Mouse (Mus musculus) CH12.LX (cell line): ENCODE data around the gene Zfp612. TPM values are rescaled to one million over a fixed set of nuclear protein-coding genes. Genes with fewer than 3 reads are reported as not detected.

Experiments
- DNase-seq: peaks from one replicate; pipeline ENCODE4 v3.0.0-alpha.2; 2013; ENCODE audit errors: extremely low read depth
- H3K27ac ChIP-seq: 2 replicates; pipeline ENCODE4 v1.5.1; 2012; ENCODE audit warnings: low read depth, mild to moderate bottlenecking, control low read depth, moderate library complexity; ENCODE audit not compliant: insufficient read depth
- H3K27me3 ChIP-seq: replicated peaks from 2 replicates; pipeline ENCODE3; 2012; ENCODE audit warnings: inconsistent platforms
- H3K36me3 ChIP-seq, 2 experiments: replicated peaks in 1 of 2; 2 replicates each; pipeline versions ENCODE3 to v1.6.1; 2012; ENCODE audit warnings: inconsistent platforms in 1 of 2, low read length in 1 of 2, mild to moderate bottlenecking in 1 of 2, mixed read lengths in 1 of 2, moderate library complexity in 1 of 2; ENCODE audit not compliant: control insufficient read depth in 1 of 2, insufficient read depth in 1 of 2
- H3K4me1 ChIP-seq, 2 experiments: 2 replicates each; pipeline ENCODE4 v1.6.1; 2012; ENCODE audit warnings: inconsistent platforms in 1 of 2, moderate library complexity in 1 of 2; ENCODE audit not compliant: insufficient read depth in 2 of 2, control insufficient read depth in 1 of 2
- H3K4me2 ChIP-seq: 2 replicates; pipeline ENCODE4 v1.6.1; 2012; ENCODE audit warnings: low read depth, mild to moderate bottlenecking, control low read depth; ENCODE audit not compliant: poor library complexity, insufficient read depth, severe bottlenecking
- H3K4me3 ChIP-seq, 3 experiments: fragments of 150-350 bp in 1 of 3; sonication (generic) in 1 of 3; replicated peaks in 1 of 3; 2 replicates each; pipeline versions ENCODE3 to v1.5.1; 2011 to 2012; ENCODE audit warnings: low read depth in 2 of 3, low read length in 2 of 3, mild to moderate bottlenecking in 2 of 3, moderate library complexity in 2 of 3, control low read depth in 1 of 3, improper control_type of control experiment in 1 of 3, inconsistent platforms in 1 of 3, mixed read lengths in 1 of 3; ENCODE audit not compliant: poor library complexity in 1 of 3
- H3K79me2 ChIP-seq: replicated peaks from 2 replicates; pipeline ENCODE4 v1.6.1; 2012; ENCODE audit warnings: mild to moderate bottlenecking, moderate library complexity; ENCODE audit not compliant: control insufficient read depth, poor library complexity, insufficient read depth, severe bottlenecking; ENCODE audit errors: extremely low read depth
- H3K9ac ChIP-seq: 2 replicates; pipeline ENCODE4 v1.6.1; 2012; ENCODE audit warnings: low read depth, mild to moderate bottlenecking, control low read depth, moderate library complexity; ENCODE audit not compliant: insufficient read depth
- H3K9me3 ChIP-seq: replicated peaks from 2 replicates; pipeline ENCODE3; 2012; ENCODE audit warnings: low read length, inconsistent platforms, mixed read lengths
- BHLHE40 ChIP-seq: IDR thresholded peaks from 2 replicates; pipeline ENCODE4 v1.6.1; 2011; ENCODE audit warnings: mild to moderate bottlenecking, low read depth, low read length, improper control_type of control experiment
- CHD1 ChIP-seq: IDR thresholded peaks from 2 replicates; pipeline ENCODE4 v1.6.1; 2012; ENCODE audit warnings: low read depth, low read length, improper control_type of control experiment, inconsistent platforms
- CHD2 ChIP-seq: IDR thresholded peaks from 2 replicates; pipeline ENCODE4 v1.6.1; 2011; ENCODE audit warnings: low read length, improper control_type of control experiment
- CTCF ChIP-seq, 2 experiments: IDR thresholded peaks in 1 of 2; conservative IDR thresholded peaks in 1 of 2; 2 replicates each; pipeline ENCODE4 v1.5.1; 2011 to 2012; ENCODE audit warnings: low read depth in 2 of 2, low read length in 2 of 2, improper control_type of control experiment in 1 of 2, inconsistent platforms in 1 of 2, mild to moderate bottlenecking in 1 of 2, moderate library complexity in 1 of 2
- ELF1 ChIP-seq: IDR thresholded peaks from 2 replicates; pipeline ENCODE4 v1.6.1; 2014; ENCODE audit warnings: low read depth, mild to moderate bottlenecking, inconsistent platforms, low read length, improper control_type of control experiment
- EP300 ChIP-seq: IDR thresholded peaks from 2 replicates; pipeline ENCODE4 v1.6.1; 2011; ENCODE audit warnings: low read length, improper control_type of control experiment
- ETS1 ChIP-seq: conservative IDR thresholded peaks from 2 replicates; pipeline ENCODE4 v1.6.1; 2012; ENCODE audit warnings: low read depth, mild to moderate bottlenecking, inconsistent platforms, low read length, improper control_type of control experiment, moderate library complexity
- GABPA ChIP-seq: IDR thresholded peaks from 2 replicates; pipeline ENCODE4 v1.6.1; 2012; ENCODE audit warnings: low read depth, low read length, improper control_type of control experiment, inconsistent platforms; ENCODE audit not compliant: insufficient replicate concordance
- KAT2A ChIP-seq: IDR thresholded peaks from 2 replicates; pipeline ENCODE4 v1.6.1; 2012; ENCODE audit warnings: low read length, improper control_type of control experiment, inconsistent platforms; ENCODE audit not compliant: insufficient replicate concordance
- MAFK ChIP-seq: IDR thresholded peaks from 2 replicates; pipeline ENCODE4 v1.6.1; 2011; ENCODE audit warnings: low read length, improper control_type of control experiment; ENCODE audit not compliant: insufficient replicate concordance
- MAZ ChIP-seq: IDR thresholded peaks from 2 replicates; pipeline ENCODE4 v1.6.1; 2012; ENCODE audit warnings: low read depth, mild to moderate bottlenecking, inconsistent platforms, low read length, improper control_type of control experiment, moderate library complexity
- MEF2A ChIP-seq: IDR thresholded peaks from 2 replicates; pipeline ENCODE4 v1.6.1; 2014; ENCODE audit warnings: low read depth, mild to moderate bottlenecking, inconsistent platforms, low read length, improper control_type of control experiment, borderline replicate concordance
- MYC ChIP-seq: IDR thresholded peaks from 2 replicates; pipeline ENCODE4 v1.6.1; 2011; ENCODE audit warnings: low read depth, mild to moderate bottlenecking, improper control_type of control experiment, low read length
- NRF1 ChIP-seq: IDR thresholded peaks from 2 replicates; pipeline ENCODE4 v1.6.1; 2014; ENCODE audit warnings: low read depth, mild to moderate bottlenecking, inconsistent platforms, low read length, improper control_type of control experiment, moderate library complexity
- PAX5 ChIP-seq: IDR thresholded peaks from 2 replicates; pipeline ENCODE4 v1.6.1; 2012; ENCODE audit warnings: low read length, inconsistent platforms, mixed read lengths
- POLR2A ChIP-seq: IDR thresholded peaks from 2 replicates; pipeline ENCODE4 v1.6.1; 2011; ENCODE audit warnings: low read depth, mild to moderate bottlenecking, improper control_type of control experiment, low read length
- POLR2AphosphoS2 ChIP-seq: IDR thresholded peaks from 2 replicates; pipeline ENCODE4 v1.6.1; 2011; ENCODE audit warnings: low read depth, low read length, improper control_type of control experiment
- RCOR1 ChIP-seq: conservative IDR thresholded peaks from 2 replicates; pipeline ENCODE4 v1.6.1; 2012; ENCODE audit warnings: low read depth, mild to moderate bottlenecking, inconsistent platforms, low read length, improper control_type of control experiment
- SMC3 ChIP-seq: IDR thresholded peaks from 2 replicates; pipeline ENCODE4 v1.6.1; 2011; ENCODE audit warnings: low read depth, low read length, improper control_type of control experiment
- TBP ChIP-seq: conservative IDR thresholded peaks from 2 replicates; pipeline ENCODE4 v1.6.1; 2011; ENCODE audit warnings: low read depth, low read length, improper control_type of control experiment
- TCF12 ChIP-seq: IDR thresholded peaks from 2 replicates; pipeline ENCODE4 v1.6.1; 2014; ENCODE audit warnings: low read depth, mild to moderate bottlenecking, inconsistent platforms, low read length, improper control_type of control experiment
- USF1 ChIP-seq: IDR thresholded peaks from 2 replicates; pipeline ENCODE4 v1.6.1; 2014; ENCODE audit warnings: low read depth, mild to moderate bottlenecking, inconsistent platforms, low read length, improper control_type of control experiment
- ZC3H11A ChIP-seq: IDR thresholded peaks from 2 replicates; pipeline ENCODE4 v1.6.1; 2012; ENCODE audit warnings: low read depth, mild to moderate bottlenecking, inconsistent platforms, low read length, improper control_type of control experiment
- dilution Hi-C: fragments of 300-500 bp; cut with MboI; formaldehyde crosslinking; loops from 2 replicates; pipeline ENCODE4 v1.14.3; 2020; ENCODE audit warnings: low sequenced_read_pairs; ENCODE audit not compliant: extremely low pct_unique_long_range_greater_than_20kb, extremely low pct_ligation_motif_present
- in situ Hi-C: fragments of 300-500 bp; cut with MboI; formaldehyde crosslinking; loops from 3 replicates; pipeline ENCODE4 v1.14.3; 2019; ENCODE audit warnings: low sequenced_read_pairs, low pct_ligation_motif_present, low pct_unique_long_range_greater_than_20kb, mixed read lengths
- polyA plus RNA-seq: library from polyadenylated mRNA; unstranded; fragments of >175 nt; gene quantifications from 2 replicates; pipeline ENCODE4 v1.2.1, GENCODE M21; 2012; ENCODE audit warnings: low read depth; ENCODE audit not compliant: insufficient read length
- total RNA-seq, 2 experiments: library from RNA; depleted of rRNA; stranded (reverse); fragments of 300-350 nt in 1 of 2; fragments of >200 nt in 1 of 2; gene quantifications; 2 replicates each; pipeline ENCODE4 v1.2.3; 2012 to 2014

Gene Zfp612
- total and polyA plus RNA-seq, 3 experiments = 0.08 to 1.3 (median 0.13) TPM

DNA sequence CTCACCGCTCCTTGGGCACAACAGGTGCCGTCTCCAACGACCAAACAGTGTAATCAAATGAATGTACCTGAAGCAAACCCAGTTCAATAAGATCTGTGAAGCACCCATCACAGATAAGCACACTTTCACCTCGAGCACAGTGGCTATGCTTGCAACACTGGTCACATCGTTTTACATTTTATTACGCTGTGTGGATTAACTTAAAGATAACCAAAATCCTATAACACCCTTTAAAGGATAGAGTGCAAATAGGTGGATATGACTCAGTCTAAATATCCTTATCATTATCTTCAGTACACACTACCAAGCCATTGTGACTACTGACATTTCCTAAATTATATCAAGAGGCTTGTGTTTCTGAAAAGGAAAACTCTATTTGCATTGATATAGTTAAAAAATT is 28.3 kb upstream of the Zfp612 start:
- Histone ChIP-seq H3K79me2 (no peaks in the 10 kb centered on the region), H3K27me3 (no peaks in the 10 kb centered on the region), H3K4me2 (no peak overlapping the region), H3K36me3 (no peaks in the 10 kb centered on the region), H3K27ac (no peak overlapping the region), H3K4me1 (peaks cover 0 to 5% of the 10 kb centered on the region in 2 experiments; a peak in 1 of 4 replicates), H3K9me3 (no peaks in the 10 kb centered on the region), H3K9ac (no peak overlapping the region), H3K4me3 (no peak overlapping the region)
- in situ Hi-C loops (no loop called here), dilution Hi-C loops (no loop called here)
- no peak for DNase-seq
- TF ChIP-seq CTCF (conservative IDR thresholded peaks at IDR 0.05 in 1 of 2, IDR thresholded peaks at IDR 0.05 in 1 of 2; ENCODE audit: low read depth in 2 of 2, low read length in 2 of 2) (no peak), ZC3H11A (no peak), RCOR1 (no peak), CHD2 (no peak), NRF1 (no peak), PAX5 (no peak), BHLHE40 (no peak), MAFK (no peak), POLR2AphosphoS2 (no peak)

DNA sequence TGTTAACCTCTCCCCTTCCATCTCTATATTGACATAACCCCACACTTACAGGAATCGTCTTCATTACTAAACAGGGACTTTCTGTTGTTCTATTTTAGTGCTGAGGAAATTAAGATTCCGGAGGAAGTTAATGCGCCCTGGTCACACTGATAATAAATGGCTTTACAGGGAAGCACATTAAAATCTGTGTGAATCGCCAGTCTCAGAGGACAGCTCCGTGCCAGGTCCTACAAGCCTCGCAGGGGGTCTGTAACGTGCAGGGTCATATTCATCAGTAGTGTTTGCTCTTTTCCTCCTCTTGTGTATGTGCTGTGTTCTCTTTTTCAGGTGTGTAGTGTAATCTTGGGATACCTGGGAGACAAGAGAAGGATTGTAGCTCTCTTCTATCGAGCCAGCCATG is 21.3 kb upstream of the Zfp612 start:
- dilution Hi-C loops = no loop called here

More for the DNA sequence above, 21.3 kb upstream of the Zfp612 start:
- DNase-seq = no peak
- Histone ChIP-seq H3K9me3 (peaks cover 4% of the 10 kb centered on the region), H3K36me3 (no peaks in the 10 kb centered on the region), H3K27me3 (no peaks in the 10 kb centered on the region), H3K4me2 (no peak overlapping the region), H3K9ac (no peak overlapping the region), H3K4me1 (peaks cover 0 to 5% of the 10 kb centered on the region in 2 experiments; a peak in 1 of 4 replicates), H3K27ac (no peak overlapping the region), H3K79me2 (no peaks in the 10 kb centered on the region; the same call in 1 of the 2 replicates), H3K4me3 (no peak overlapping the region)
- no peak for TF ChIP-seq CHD1
- TF ChIP-seq TBP = no peak
- TF ChIP-seq EP300 = no peak
- no peak for TF ChIP-seq TCF12
- TF ChIP-seq MAFK = no peak
- TF ChIP-seq KAT2A = no peak
- TF ChIP-seq CHD2 = no peak
- no peak for TF ChIP-seq POLR2A
- TF ChIP-seq ELF1 = no peak
- TF ChIP-seq NRF1 = no peak
- no peak for TF ChIP-seq MEF2A
- TF ChIP-seq ETS1 = no peak
- no peak for TF ChIP-seq CTCF (conservative IDR thresholded peaks at IDR 0.05 in 1 of 2, IDR thresholded peaks at IDR 0.05 in 1 of 2; ENCODE audit: low read depth in 2 of 2, low read length in 2 of 2)
- TF ChIP-seq GABPA = no peak
- TF ChIP-seq USF1 = no peak
- no peak for TF ChIP-seq MYC
- TF ChIP-seq SMC3 = no peak
- TF ChIP-seq MAZ = no peak
- in situ Hi-C loops = no loop called here
